Mouse (Mus musculus) lung, adult 2 months (tissue): ENCODE measurements around the gene Serpine2. TPM values are rescaled to one million over a fixed set of nuclear protein-coding genes. Genes with fewer than 3 reads are reported as not detected.

Experiments
- DNase-seq: peaks from one replicate; pipeline ENCODE4 v3.0.0; 2022
- H3K4me1 ChIP-seq: fragments of 200-500 bp; 2 replicates; pipeline ENCODE4 v1.6.1; 2011; ENCODE audit warnings: low read length; ENCODE audit not compliant: control insufficient read depth, insufficient read depth
- H3K4me3 ChIP-seq: fragments of 200-500 bp; replicated peaks from 2 replicates; pipeline ENCODE3; 2011; ENCODE audit warnings: low read depth, mild to moderate bottlenecking, control low read depth, low read length; ENCODE audit errors: extremely low read depth
- CTCF ChIP-seq: fragments of 200-500 bp; IDR thresholded peaks from 2 replicates; pipeline ENCODE4 v1.5.1; 2011; ENCODE audit warnings: mild to moderate bottlenecking, low read length, control low read depth; ENCODE audit not compliant: insufficient read depth
- POLR2A ChIP-seq: fragments of 200-500 bp; IDR thresholded peaks from 2 replicates; pipeline ENCODE4 v1.6.1; 2011; ENCODE audit warnings: low read depth, mild to moderate bottlenecking, control low read depth, low read length, borderline replicate concordance; ENCODE audit errors: extremely low read depth
- WGBS: fragments of 180-500 bp; shearing (Covaris S2); methylation state at CpG from one replicate; pipeline ENCODE4 v1.1.7; 2018; 5-methylcytosine and 5-hydroxymethylcytosine counted together
- polyA plus RNA-seq: library from polyadenylated mRNA; depleted of rRNA; stranded (reverse); fragments of >200 nt; gene quantifications from 2 replicates; pipeline ENCODE4 v1.2.3, GENCODE M21; 2012

Serpine2 gene
- polyA plus RNA-seq, 1 experiment: 107 TPM

DNA sequence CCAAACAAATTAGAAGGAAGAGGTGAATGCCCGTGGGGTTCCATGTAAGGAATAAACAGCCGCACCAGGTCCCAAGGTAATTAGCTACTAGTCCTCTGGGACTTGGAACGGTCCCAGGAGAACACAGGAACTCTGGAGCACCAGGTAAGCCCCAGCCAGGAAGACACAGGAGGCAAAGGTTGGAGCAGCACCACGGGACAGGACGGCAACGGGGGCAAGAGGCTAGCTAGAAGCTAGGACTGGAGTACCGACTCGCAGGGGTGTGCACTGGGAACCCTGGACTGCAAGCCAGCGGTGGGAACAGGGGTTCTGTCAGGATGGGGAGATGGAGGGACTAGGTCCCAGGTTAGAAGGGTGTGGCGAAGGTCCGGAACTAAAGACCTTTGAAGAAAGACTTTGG, 100.3 kb downstream of the Serpine2 start:
- peak; percentile 54 for DNase-seq
- Histone ChIP-seq H3K4me3 (peak overlapping the region; percentile 99), H3K4me1 (peaks cover 17% of the 10 kb centered on the region)
- 5% methylated on average over 11 of the region's 11 CpGs for WGBS
- TF ChIP-seq POLR2A (no peak), CTCF (no peak)

DNA sequence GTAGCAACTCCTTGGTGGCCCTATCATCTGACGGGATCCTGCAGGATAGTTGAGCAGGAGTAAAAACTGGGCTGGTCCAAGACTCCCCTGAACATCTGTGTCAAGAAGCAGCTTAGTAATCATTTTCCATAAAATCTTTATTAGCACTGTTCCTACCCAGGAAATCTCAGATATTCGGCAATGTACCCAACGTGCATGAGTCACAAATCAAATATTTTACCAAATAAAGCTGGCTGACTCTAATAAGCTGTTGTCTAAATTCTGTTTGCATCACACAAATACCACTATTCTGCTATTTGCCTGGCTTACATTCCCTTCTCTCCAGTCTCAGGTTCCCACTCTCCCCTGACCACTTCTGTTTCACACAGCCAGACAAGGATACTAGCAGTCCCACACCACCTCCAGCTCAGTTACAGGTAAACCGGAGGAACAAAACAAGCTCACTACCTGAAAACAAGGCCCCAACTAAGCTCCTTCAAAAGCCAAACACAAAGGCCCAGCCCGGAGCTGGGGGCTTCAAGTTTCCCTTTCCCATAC, 101.5 kb downstream of the Serpine2 start:
- 41% methylated on average over 5 of the region's 5 CpGs for WGBS
- DNase-seq: no peak
- no peak overlapping the region for H3K4me3 ChIP-seq
- TF ChIP-seq POLR2A: no peak
- TF ChIP-seq CTCF: no peak
- peaks cover 20% of the 10 kb centered on the region for H3K4me1 ChIP-seq

DNA sequence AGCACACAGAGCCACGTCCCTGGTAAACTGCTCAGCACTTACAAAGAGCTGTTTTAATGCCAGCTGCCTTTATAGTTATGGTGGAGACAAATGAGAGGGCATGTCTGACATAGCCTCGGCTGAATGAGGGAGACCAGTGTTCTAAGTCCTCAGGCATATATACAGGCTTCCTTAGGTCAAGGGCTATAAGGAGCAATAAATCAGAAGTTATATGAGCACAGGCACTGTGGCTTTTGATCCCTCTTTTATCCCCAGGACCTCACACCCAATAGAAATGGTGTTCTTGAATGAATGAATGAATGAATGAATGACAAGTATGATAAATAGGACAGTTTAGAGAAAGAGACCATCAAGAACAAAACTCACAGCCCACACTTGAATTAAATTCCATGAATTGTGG, 102.0 kb downstream of the Serpine2 start:
- WGBS: 42% methylated on average over 2 of the region's 2 CpGs
- Histone ChIP-seq H3K4me3 (no peak overlapping the region), H3K4me1 (peaks cover 23% of the 10 kb centered on the region)
- no peak for DNase-seq
- TF ChIP-seq CTCF (no peak), POLR2A (no peak)

DNA sequence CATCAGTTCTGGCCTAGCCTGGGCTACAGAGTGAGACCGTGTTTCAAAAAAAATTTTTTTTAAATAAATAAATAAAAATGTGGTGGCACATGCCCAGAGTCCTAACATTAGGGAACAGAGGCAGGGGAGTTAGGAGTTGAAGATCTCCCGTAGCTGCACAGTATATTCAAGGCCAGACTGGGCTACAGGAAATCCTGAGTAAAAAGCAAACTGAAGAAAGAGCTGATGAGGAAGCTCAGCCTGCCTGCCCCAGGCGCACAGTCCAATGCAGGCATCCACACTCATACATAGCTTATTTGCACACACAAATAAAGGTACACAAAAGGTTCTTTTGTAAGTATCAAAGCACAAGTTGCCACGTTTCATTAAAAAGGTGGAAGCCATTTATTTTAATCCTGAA, 103.4 kb downstream of the Serpine2 start:
- Histone ChIP-seq H3K4me3 (no peak overlapping the region), H3K4me1 (peaks cover 35% of the 10 kb centered on the region)
- no peak for TF ChIP-seq CTCF
- no peak for TF ChIP-seq POLR2A
- no peak for DNase-seq
- 43% methylated on average over 4 of the region's 4 CpGs for WGBS

DNA sequence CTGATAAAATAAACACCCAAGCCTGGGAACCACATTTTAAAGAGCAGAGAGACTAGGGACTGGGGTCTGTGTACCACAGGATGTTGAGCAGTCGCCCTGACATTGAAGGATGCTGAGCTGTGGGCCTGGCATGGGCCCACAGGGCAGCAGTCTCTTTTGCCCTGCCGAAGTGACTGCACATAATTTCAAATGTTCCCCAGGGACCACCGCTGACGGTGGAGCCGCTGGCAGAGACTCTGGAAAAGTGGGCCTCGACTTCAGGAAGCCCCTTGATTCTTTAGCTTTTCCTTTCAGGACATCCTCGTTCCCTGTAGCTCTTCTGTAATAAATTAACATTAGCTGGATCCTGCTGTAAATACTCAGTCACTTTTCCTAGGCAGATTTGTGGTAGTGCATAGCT, 103.8 kb downstream of the Serpine2 start:
- no peak overlapping the region for H3K4me3 ChIP-seq
- TF ChIP-seq POLR2A (no peak), CTCF (no peak)
- DNase-seq: no peak
- 38% methylated on average over 7 of the region's 7 CpGs for WGBS
- peaks cover 37% of the 10 kb centered on the region for H3K4me1 ChIP-seq

DNA sequence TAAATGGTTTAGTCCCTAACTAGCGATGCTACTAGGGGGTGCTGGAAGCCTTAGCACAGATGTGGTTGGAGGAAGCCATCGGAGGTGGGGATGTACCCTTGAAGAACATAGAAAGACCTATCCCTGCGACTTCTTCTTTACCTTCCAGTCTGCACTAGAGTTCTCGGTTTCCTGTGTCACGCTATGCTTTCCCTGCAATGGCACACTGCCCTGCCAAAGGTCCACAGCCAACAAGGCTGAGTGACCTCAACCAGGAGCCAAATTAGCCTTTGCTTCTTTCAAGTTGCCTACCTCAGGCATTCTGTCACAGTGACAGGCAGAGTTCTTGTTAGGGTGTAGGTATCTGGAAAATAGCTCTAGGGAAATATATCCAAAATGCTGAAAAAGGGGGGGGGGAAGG, 104.6 kb downstream of the Serpine2 start:
- Histone ChIP-seq H3K4me3 (no peak overlapping the region), H3K4me1 (peaks cover 45% of the 10 kb centered on the region)
- DNase-seq: no peak
- no peak for TF ChIP-seq POLR2A
- no peak for TF ChIP-seq CTCF
- WGBS: 77% methylated on average over 5 of the region's 5 CpGs

DNA sequence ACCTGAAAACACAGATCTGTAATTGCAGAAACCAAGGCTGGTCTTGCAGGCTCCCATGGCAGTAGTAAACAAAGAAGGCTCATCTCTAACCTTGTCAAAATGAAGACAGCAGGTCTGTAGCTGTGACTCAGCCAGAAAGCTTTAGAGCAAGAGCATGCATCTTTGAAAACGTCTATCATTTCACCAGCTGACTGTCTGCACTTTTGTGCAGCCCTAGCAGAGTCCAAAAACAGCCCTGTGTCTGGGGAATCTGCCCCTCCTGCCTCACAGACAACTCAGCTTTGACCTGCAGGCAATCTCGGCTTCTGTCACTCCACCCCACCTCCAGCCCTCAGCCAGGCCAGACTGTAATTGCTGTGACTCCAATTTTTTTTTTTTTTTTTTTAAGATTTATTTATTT, 105.6 kb downstream of the Serpine2 start:
- 50% methylated on average over 2 of the region's 2 CpGs for WGBS
- no peak overlapping the region for H3K4me3 ChIP-seq
- TF ChIP-seq POLR2A (no peak), CTCF (no peak)
- peaks cover 46% of the 10 kb centered on the region for H3K4me1 ChIP-seq
- DNase-seq: no peak

DNA sequence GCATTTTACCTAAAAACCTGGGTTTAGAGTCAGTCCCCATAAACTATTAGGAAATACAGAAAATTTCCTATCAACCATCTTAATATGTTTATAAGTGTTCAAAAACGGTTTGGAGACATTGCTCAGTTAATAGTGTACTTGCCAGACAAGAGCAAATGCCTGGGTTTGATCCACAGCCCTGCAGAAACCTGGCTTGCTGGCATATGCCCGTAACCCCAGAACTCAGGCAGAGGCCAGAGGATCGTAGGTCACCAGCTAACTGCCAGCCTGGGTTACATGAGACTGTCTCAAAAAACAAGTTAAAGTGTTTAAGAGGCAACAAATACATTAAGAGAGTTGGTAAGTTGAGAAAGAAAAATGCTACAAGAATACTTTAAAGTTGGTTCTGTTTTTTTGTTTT, 106.0 kb downstream of the Serpine2 start:
- no peak for DNase-seq
- WGBS: 82% methylated on average over 3 of the region's 3 CpGs
- H3K4me3 ChIP-seq: no peak overlapping the region
- TF ChIP-seq POLR2A: no peak
- no peak for TF ChIP-seq CTCF
- peaks cover 47% of the 10 kb centered on the region for H3K4me1 ChIP-seq

DNA sequence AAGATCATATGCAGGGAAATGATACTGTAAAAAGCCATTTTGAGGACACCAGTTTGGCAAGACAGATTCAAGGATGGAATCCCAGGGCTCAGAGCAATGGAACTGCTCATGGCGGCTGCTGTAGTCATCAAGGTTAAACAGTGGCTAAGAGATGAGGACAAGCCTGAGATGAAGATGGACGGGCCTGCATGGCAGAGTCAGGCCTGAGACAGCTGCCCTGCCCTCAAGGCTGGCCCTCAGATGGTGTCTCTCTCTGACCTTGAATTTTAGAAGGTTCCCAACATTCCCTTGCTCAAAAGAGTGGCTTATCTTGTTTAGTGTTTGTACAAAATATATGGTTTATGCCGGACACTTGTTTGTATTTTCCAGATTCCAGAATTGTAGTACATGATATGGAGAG, 107.5 kb downstream of the Serpine2 start:
- DNase-seq: no peak
- 88% methylated on average over 3 of the region's 3 CpGs for WGBS
- TF ChIP-seq CTCF (no peak), POLR2A (no peak)
- Histone ChIP-seq H3K4me1 (peaks cover 45% of the 10 kb centered on the region), H3K4me3 (no peak overlapping the region)

DNA sequence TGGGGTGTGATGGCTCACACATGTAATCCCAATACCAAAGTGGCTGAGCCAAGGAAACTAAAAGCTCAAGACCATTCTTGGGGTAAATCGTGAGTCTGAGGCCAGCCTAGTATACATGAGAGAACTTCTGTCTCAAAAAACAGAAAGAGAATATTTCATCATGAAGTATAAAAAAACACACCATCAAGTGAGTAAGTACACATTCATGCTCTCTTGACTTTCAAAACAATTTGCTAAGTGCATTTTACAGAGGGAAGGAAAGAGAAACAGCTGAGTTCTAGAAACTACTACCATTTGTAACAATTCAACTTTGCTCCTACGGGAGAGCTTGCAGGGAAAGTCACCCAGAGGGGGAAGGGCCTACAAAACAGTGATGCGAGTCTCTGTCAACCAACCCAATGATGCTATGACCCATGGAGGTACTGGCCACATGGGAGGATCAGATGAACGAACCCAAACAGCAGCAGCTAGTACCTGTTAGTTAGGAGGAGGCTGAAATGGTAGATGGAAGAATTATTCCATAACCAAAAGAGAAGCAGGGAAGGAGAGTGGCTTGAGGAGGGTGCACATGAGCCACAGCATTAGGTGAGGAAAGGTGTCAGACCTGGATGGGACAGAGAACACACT, 108.2 kb downstream of the Serpine2 start:
- peaks cover 45% of the 10 kb centered on the region for H3K4me1 ChIP-seq
- WGBS: 59% methylated on average over 4 of the region's 4 CpGs
- TF ChIP-seq POLR2A: no peak
- no peak for TF ChIP-seq CTCF
- no peak for DNase-seq
- no peak overlapping the region for H3K4me3 ChIP-seq

DNA sequence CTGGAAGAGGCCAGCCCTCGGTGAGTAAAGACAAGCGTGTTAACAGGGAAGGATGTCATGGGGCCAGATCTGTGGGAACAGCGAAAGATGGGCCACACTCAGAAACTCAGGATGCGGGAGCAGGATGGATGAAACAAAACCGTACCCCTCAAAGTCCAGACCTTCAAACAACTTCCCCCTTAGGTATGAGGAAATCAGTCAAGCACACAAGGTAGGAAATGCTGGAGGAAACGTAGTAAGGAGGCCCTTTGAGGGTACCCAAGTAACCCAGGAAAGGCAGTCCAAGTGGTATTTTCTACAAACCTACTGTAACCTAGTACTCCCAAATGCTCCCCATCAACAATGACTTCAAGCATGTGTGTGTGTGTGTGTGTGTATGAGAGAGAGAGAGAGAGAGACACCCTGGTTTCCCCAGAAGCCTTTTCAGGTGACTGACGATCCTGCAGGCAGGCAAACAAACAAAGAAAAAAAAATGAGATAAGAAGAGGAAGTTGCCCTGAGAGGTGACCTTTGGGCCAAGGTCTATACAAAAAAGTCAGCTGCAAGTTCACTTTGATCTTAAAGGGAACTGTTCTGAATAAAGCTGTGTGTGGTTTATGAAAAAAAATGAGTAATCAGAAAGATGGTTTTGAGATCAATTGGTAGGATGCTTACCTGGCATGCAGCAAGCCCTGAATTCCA, 108.8 kb downstream of the Serpine2 start:
- TF ChIP-seq CTCF: no peak
- no peak for TF ChIP-seq POLR2A
- peaks cover 42% of the 10 kb centered on the region for H3K4me1 ChIP-seq
- WGBS: 46% methylated on average over 7 of the region's 7 CpGs
- no peak for DNase-seq
- H3K4me3 ChIP-seq: no peak overlapping the region
